Mouse (Mus musculus): ENCODE data around the gene Olfr1410.

Gene Olfr1410

GRCm38 (mm10) chr1:92605482-92605881, at the start of gene Olfr1410:
Olfr1410 (plus strand) TSS chr1:92605782.
- DNase-seq (ENCODE audit: low spot score), result no peak

- no peak for DNase-seq (ENCODE audit: low spot score)
Observed at GRCm38 (mm10) chr1:92571022-92571421, 34.6 kb upstream of the Olfr1410 start, which contains the start of gene Olfr1413. Olfr1413 (plus strand) TSS chr1:92571322.

- no peak for DNase-seq (ENCODE audit: low spot score)
Observed at GRCm38 (mm10) chr1:92585479-92585878, 20.1 kb upstream of the Olfr1410 start, which contains the start of gene Olfr1412. Olfr1412 (plus strand) TSS chr1:92585779.

DNA sequence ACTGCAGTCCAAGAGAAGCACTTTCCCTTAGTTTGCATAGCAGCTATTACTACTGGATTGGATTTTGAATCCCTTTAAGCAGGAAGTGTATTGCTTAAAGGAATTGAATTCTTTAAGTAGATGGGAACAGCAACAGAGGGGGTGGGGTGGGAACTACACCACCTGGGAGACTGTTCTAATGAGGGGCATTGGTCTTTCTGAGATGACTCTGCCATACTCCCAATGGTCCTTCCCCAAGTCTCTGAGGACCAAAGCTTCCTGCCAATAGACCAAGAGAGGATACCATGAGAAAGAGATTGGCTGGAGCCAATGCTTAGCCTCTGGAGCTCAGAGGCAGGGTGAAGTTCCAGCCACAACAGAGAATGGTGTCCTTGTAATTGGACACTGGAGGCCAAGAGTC, 11.5 kb upstream of the Olfr1410 start, which contains the start of gene Olfr1411:
Gene Olfr1411, plus strand, starts transcription at position 301 of the 400 bp plus-strand sequence.
- DNase-seq (ENCODE audit: low spot score), result no peak

DNA sequence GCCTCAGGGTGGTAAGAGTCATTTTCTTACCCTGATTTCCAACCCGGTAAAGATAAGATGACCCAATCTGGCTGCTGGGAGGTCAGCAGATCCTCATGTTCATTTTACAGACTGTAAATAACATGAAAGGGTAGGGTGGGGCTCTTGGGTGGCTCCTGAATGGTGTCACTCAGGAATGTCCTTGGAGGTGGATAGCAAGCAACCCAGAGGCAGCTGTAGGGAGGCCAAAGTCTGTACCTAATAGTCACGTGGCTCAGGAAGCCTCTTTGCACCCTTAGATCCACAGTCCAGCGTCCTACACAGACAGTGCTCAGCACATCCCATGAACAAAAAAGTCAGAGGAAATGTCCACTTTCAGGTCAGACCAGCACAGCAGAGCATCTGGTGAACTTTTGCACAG, 9.6 kb upstream of the Olfr1410 start:
- DNase-seq (ENCODE audit: low spot score), result no peak

- DNase-seq (ENCODE audit: low spot score), result no peak
Observed at GRCm38 (mm10) chr1:92607711-92608110, 2.1 kb downstream of the Olfr1410 start.

- peak; percentile 16 for DNase-seq (ENCODE audit: low spot score)
Observed at GRCm38 (mm10) chr1:92611008-92611407, 5.4 kb downstream of the Olfr1410 start.

GRCm38 (mm10) chr1:92613175-92613574, 7.6 kb downstream of the Olfr1410 start:
- DNase-seq (ENCODE audit: low spot score), result no peak

GRCm38 (mm10) chr1:92614516-92614915, 8.9 kb downstream of the Olfr1410 start:
- no peak for DNase-seq (ENCODE audit: low spot score)

DNA sequence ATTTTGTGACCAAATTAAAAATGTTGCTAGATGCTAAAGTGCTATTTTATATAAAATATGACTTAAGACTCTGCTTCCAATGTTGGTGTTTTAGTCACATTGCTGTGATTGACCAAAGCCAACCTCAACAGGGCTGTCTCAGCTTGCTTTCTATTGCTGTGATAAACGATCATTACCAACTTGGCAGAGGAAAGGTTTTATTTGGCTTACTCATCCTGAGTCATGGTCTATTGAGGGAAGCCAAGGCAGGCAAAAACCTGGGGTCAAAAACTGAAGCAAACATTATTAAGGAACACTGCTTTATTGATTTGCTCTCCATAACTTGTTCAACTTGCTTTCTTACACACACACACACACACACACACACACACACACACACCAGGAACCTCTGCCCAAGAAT, 10.5 kb downstream of the Olfr1410 start:
- no peak for DNase-seq (ENCODE audit: low spot score)

- no peak for DNase-seq (ENCODE audit: low spot score)
Observed at GRCm38 (mm10) chr1:92617488-92617887, 11.9 kb downstream of the Olfr1410 start, which contains the start of gene Olfr12. Olfr12 (plus strand) TSS chr1:92617788.

- DNase-seq (ENCODE audit: low spot score), result no peak
Observed at GRCm38 (mm10) chr1:92618360-92618759, 12.8 kb downstream of the Olfr1410 start.

DNA sequence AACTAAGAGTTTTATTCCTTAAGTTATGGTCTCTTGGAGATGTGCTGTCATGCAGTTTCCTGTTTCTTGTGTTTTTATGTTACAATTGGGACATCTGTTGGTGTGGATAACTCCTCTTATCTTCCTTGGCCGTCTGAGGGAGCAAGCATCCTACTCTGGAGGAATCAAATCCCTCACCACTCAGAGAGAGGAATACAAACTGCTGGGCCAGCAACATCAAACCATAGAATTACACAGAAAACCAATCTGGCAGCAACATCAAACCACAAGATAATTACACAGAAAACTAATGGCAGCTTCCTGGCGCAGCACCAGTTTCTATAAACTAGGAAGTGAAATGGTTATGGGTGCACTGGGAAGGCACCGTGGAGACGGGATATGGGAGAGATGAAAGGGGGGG, 22.6 kb downstream of the Olfr1410 start:
- no peak for DNase-seq (ENCODE audit: low spot score)

DNA sequence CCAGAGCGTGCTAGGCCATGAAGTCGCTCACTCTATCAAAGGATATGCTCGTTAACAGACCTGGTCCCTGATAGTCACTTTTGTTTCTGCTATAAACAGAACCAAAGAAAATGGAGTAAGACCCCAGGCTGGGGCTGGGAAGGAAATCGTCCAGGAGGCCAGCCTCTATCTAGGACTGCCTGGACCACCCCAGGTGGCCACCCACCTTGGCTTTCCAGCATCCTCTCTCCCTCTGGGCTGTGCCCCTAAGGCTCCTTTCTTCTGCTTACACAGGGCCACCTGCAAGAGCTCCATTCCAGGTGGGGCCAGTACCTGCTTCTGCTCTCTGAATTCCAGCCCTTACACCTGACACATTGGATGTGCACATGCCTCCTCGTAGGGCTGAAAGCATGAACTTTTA, 26.6 kb downstream of the Olfr1410 start:
- no peak for DNase-seq (ENCODE audit: low spot score)

DNA sequence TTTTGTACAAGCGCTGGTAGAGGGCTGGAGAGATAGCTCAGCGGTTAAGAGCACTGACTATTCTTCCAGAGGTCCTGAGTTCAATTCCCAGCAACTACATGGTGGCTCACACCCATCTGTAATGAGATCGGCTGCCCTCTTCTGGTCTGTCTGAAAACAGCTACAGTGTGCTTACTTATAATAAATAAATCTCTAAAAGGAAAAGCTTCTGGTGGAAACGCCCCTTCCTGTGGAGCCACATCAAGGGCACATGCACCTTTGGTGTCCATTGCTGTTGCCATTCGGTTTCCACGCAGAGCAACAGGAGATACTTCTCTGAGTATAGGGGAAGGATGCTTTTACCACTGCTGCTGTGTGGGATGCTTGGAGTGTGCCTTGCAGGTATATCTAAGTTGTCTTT, 27.4 kb downstream of the Olfr1410 start:
- no peak for DNase-seq (ENCODE audit: low spot score)

GRCm38 (mm10) chr1:92633726-92634125, 28.1 kb downstream of the Olfr1410 start:
- no peak for DNase-seq (ENCODE audit: low spot score)

DNA sequence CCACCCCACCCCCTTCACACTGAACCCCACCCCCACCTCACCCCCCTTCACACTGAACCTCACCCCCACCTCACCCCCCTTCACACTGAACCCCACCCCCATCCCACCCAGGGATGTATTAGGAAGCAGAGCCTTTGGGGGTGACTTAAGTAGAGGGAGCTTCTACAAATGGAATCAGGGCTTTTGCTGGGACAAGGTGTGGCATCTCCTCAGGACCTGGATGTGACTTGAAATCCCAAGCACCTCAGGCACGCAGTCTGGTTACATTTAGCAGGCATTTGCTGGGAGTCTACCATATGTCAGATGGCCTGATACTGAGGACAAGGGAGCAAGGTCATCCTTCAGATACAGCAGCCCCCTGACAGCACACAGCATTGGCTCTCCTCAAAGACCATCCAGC, 29.0 kb downstream of the Olfr1410 start:
- no peak for DNase-seq (ENCODE audit: low spot score)

DNA sequence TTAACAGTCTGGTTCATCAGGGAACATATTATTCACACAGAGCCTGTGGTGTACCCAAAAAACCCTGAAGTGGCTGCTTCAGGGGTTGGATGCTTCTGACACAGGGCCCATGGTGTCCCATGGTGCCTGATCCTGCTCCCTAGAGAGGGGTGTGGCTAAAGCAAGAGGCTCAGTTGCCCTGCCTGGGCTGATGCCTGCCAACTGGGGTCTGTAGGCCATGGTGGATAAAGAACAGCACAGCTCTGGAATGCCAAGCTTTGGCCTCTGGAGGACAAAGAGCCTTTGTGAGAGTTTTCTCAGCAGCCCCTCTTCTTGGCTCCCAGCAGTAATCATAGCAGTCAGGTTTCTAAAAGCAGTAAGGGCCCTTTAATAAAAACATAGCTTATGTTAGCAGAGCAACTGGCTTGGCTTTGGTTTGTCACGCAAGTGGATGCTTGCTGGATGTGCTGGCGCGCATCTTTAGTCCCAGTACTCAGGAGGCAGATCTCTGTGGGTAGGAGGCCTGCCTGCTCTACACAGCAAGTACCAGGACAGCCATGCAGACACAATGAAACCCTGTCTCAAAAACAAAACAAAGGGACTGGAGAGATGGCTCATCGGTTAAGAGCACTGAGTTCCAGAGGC, 29.5 kb downstream of the Olfr1410 start:
- DNase-seq (ENCODE audit: low spot score), result no peak

DNA sequence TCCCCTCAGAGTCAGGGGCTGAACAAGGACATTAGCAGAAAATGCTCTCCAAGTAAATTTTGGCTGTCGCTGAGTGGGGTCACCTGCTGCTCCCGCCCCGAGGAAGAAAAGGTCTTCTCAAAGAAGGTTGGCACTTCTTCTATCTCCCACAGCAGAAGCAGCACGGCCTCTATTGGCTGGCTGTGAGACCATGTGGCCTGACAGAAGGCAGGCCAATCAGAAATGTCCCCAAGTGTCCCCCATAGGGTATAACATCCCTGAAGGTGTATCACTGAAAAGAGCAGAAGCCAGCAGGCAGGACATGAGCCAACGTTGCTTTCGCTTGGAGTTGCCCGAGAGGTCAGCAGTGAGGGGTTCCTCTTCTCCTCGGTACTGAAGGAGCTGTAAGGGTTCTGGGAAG, 30.4 kb downstream of the Olfr1410 start:
- DNase-seq (ENCODE audit: low spot score), result no peak

DNA sequence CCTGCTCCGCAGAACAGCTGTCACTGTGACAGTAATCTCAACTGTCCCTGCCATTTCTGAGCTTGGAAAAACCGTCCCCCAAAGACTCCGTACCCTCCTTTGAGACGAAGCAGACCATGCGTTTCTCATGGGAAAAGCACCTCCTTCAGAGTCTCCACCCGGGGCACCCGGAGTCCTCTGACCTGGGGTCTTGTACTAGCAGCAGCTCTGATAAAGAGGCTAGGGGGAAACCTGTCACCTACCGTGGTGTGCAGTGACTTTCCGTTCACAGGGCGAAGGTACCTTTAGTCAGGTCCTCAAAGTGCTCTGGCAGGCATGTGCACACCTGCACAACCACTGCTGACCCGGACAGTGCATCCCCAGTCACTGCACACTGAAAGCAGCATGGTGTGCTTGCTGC, 31.1 kb downstream of the Olfr1410 start:
- no peak for DNase-seq (ENCODE audit: low spot score)

GRCm38 (mm10) chr1:92637501-92638172, 32.1 kb downstream of the Olfr1410 start:
- no peak for DNase-seq (ENCODE audit: low spot score)

GRCm38 (mm10) chr1:92638181-92638580, 32.6 kb downstream of the Olfr1410 start:
- peak; percentile 64 for DNase-seq (ENCODE audit: low spot score)

DNA sequence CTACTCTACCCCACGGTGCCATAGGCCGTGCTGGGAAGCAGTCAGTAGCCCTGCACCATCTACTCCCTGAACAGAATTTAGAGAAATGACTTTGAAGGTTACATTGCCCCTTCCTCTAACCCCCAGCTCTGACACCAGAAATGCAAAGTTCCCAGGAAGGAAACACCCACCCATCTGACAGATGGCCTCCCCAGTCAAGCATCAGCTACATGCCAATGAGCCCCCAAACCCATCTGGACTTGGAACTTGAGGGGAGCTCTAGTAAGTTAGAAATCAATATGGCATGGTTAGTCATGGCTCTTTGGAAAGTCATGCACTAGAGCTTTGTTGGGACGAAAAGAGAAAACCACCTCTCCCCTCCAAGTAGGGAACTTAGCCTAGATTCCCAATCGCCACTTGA, 33.2 kb downstream of the Olfr1410 start:
- no peak for DNase-seq (ENCODE audit: low spot score)

DNA sequence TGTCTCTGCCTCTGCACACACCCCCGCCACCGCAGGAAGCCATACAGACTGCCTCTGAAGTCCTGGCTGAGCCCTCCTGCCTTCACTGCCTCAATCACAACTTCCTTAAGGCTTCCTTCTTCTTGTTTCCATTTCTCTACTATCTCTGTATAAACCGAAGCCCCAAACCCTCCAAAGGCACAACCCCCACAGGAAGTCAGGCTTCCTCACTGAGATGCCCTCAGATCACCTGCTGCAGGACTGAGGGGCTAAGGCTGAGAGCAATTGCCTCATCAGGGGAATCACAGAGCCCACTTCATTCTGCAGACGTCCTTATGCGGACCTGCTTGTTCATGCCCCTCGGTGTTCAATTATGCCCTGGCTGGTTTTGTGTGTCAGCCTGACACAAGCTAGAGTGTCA, 34.8 kb downstream of the Olfr1410 start:
- DNase-seq (ENCODE audit: low spot score), result no peak

All from left cerebral cortex, adult 11 months (tissue).